Mouse (Mus musculus): ENCODE data around the gene Zdhhc16. TPM values are rescaled to one million over a fixed set of nuclear protein-coding genes. Genes with fewer than 3 reads are reported as not detected.
"Not testable (repeated sequence)": the region's sequence is repeated elsewhere in the genome, so short reads cannot be mapped to it uniquely, and the experiment has no call there.

The Zdhhc16 gene
- total RNA-seq, 2 experiments from 2014 or later, result 45.2 to 47.3 TPM

DNA sequence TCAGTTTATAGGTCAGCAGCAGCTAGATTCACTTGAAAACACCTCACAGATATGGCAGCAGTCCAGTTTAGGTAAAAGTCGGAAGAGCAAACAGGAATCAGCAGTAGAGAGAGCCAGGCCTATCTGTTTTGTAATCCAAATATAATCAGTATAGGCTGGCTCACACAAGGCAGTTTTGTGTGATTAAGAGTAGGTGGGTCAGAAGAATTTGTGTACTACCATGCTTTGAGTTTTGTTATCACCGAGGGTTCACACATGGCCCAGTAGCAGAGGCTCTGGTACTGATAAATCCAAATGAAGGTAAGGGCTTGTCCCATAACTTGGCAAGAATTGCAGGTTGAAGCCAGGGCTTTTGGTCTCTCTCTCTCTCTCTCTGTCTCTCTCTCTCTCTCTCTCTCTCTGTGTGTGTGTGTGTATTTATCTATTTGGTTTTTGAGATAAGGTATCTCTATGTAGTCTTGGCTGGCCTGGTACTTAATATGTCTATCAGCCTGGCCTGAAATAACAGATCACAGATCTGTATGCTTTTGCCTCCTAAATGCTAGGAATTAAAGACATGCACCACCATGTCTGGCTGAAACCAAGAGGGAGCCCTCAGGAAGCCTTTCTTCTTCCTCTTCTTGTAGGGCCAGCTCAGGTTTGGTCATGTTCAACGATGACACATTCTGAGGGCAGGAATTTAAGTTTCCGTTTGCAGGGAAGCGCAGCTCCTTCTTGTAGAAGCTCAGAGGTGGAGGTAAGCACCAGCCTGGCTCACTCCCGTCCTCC, 26.8 kb upstream of the Zdhhc16 start:
- H3K27ac ChIP-seq, result no peak overlapping the region
- no peak for TF ChIP-seq CTCF (conservative IDR thresholded peaks at IDR 0.05)
- no peak overlapping the region for H3K4me3 ChIP-seq
- DNase-seq (ENCODE audit: low spot score in 2 of 2), result no peak

- Histone ChIP-seq H3K4me3 (no peak overlapping the region), H3K27ac (no peak overlapping the region)
- no peak for TF ChIP-seq CTCF (conservative IDR thresholded peaks at IDR 0.05)
- no peak for DNase-seq (ENCODE audit: low spot score in 2 of 2)
Measured at GRCm38 (mm10) chr19:41907079-41907760, 26.1 kb upstream of the Zdhhc16 start.

DNA sequence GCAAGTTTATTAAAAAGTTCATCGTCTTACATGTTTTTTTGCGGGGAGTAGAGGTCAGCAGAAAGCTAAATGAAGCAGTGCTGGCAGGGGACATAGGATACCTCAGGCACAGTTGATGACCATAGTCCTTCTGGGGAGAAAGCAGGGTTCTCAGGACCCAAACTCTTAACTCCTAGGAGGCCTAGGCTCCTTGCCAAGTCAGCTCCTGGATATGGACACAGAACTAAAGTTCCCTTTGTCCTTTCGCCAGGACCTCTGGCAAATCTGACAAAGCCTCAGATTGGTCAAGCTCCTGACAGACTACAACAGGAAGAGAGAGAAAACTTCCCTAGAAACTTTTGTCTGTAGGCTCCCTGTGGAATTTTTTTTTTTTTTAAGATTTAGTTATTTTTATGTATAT, 24.5 kb upstream of the Zdhhc16 start:
- DNase-seq (ENCODE audit: low spot score in 2 of 2), result no peak
- no peak for TF ChIP-seq CTCF (conservative IDR thresholded peaks at IDR 0.05)
- H3K27ac ChIP-seq, result no peak overlapping the region
- H3K4me3 ChIP-seq, result no peak overlapping the region

DNA sequence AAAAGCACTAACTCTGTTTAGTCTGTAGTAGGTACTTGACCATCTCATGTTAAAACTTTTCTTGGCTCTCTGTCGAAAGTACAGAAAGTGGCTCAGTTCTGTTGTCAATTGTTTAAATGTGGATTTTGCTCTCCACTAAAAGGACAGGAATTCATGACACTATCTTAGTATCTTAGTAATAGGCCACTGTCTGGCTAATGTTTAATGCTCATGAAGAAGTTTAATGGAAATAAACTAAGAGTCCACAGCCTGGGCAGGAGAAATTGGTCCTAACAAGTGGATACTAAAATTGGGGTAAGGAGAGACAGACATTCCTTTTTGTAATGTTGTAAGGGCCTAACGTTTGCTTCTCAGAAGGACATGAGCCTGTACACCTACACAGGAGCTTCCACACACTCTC, 22.9 kb upstream of the Zdhhc16 start:
- no peak for DNase-seq (ENCODE audit: low spot score in 2 of 2)
- H3K4me3 ChIP-seq, result no peak overlapping the region
- H3K27ac ChIP-seq, result no peak overlapping the region
- TF ChIP-seq CTCF (conservative IDR thresholded peaks at IDR 0.05), result no peak

DNA sequence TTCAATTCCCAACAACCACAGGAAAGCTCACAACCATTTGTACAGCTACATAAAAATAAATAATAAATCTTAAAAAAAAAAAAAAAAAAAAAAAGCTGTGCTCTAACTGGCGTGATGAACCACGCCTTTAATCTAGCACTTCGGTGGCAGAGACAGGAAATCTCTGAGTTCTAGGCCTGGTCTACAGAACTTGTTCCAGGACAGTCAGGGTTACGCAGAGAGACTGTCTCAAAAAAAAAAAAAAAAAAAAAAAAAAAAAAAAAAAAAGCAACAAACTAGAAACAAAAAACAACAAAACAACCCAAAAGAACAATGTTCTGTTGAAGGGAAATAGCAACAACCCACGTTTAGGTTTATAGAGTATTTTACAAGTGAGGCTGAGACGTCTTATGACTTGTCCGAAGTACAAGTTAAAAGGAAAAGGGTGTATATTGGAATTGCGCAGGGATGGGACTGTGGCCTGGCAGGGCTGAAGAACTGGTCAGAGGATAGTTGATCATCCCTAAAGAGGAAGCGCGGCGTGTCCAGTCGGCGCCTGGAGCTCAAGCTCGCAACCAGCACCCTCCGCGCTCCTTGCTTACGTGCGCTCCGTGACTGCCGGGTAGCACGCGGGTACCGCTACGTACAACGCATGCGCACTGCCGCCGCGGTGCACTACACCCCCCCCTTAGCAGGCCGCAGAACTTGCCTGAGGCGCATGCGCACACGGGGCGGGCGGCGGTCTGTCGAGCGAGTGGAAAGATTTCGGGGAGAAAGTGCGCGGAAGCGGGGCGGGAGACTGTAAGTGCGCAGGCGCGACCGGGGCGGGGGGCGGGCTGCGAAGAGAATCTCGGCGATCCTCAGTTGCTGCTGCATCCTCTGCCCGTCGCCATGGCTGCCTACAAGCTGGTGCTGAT, 21.9 kb upstream of the Zdhhc16 start, which contains the start of gene Pgam1:
Gene Pgam1, plus strand, starts transcription at position 746 of the 896 bp plus-strand sequence.
- Histone ChIP-seq H3K4me3 (peak within 1 kb of the TSS; percentile 95), H3K27ac (peak within 1 kb of the TSS; percentile 98)
- TF ChIP-seq CTCF (conservative IDR thresholded peaks at IDR 0.05), result no peak
- peak; percentile 96 to 98 for DNase-seq (ENCODE audit: low spot score in 2 of 2)

DNA sequence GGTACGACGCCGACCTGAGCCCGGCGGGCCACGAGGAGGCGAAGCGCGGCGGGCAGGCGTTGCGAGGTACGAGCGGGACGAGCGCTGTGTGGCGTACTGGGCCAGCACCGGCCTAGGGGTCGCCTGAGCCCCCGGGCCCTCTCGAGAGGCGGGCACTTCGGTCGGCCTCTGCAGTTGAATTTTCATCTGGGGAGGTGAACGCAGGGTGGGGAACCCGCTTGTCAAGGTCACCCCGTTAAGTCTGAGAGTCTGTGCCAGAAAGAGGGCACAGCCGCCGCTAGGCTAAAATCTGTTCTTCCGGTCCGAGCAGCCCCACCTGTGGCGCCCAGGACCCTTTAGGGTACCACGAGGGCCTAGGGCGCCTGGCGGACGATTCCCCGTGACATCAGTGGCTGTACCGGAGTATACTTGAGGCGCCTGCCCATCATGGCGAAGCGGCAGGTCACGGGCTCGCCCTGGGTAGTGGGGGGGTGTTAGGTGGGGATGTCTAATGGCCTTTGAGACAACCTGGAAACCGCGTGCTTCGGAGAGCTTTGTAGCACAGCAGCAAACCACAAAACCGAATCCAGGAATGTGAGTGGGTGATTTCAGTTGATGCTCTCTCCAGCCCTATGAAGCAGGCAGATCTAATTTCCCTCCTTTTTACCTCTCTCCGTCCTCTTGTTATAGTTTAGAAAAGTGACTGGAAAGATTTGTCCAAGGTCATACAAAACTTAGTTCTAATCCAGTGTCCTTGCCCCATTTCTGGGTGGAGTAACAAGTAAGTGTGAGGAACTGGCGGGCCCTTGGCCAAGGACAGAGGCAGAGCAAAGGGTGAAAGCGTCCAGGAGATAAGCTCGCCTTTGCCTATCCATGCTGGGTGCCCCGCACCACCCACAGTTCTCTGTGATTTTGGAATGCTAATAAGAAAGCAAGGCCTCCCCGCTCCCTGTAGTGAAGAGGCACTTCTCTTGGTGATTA, 20.9 kb upstream of the Zdhhc16 start:
- Histone ChIP-seq H3K4me3 (peak overlapping the region; percentile 95), H3K27ac (peak overlapping the region; percentile 91)
- peak in 1 of 2 experiments; percentile 30 for DNase-seq (ENCODE audit: low spot score in 2 of 2)
- no peak for TF ChIP-seq CTCF (conservative IDR thresholded peaks at IDR 0.05)

- DNase-seq (ENCODE audit: low spot score in 2 of 2), result no peak
- H3K4me3 ChIP-seq, result peak overlapping the region; percentile 95
- H3K27ac ChIP-seq, result peak overlapping the region; percentile 60
- TF ChIP-seq CTCF (conservative IDR thresholded peaks at IDR 0.05), result no peak
Measured at GRCm38 (mm10) chr19:41913774-41914591, 19.3 kb upstream of the Zdhhc16 start.

GRCm38 (mm10) chr19:41914592-41914882, 18.7 kb upstream of the Zdhhc16 start:
- H3K27ac ChIP-seq; DNase-seq (ENCODE audit: low spot score in 2 of 2); H3K4me3 ChIP-seq: not testable (repeated sequence)
- peak; percentile 48 for TF ChIP-seq CTCF (conservative IDR thresholded peaks at IDR 0.05)

GRCm38 (mm10) chr19:41915294-41915693, 18.0 kb upstream of the Zdhhc16 start:
- no peak for TF ChIP-seq CTCF (conservative IDR thresholded peaks at IDR 0.05)
- Histone ChIP-seq H3K27ac (no peak overlapping the region), H3K4me3 (no peak overlapping the region)
- no peak for DNase-seq (ENCODE audit: low spot score in 2 of 2)

GRCm38 (mm10) chr19:41916853-41917252, 16.4 kb upstream of the Zdhhc16 start:
- Histone ChIP-seq H3K4me3 (no peak overlapping the region), H3K27ac (no peak overlapping the region)
- no peak for TF ChIP-seq CTCF (conservative IDR thresholded peaks at IDR 0.05)
- no peak for DNase-seq (ENCODE audit: low spot score in 2 of 2)

DNA sequence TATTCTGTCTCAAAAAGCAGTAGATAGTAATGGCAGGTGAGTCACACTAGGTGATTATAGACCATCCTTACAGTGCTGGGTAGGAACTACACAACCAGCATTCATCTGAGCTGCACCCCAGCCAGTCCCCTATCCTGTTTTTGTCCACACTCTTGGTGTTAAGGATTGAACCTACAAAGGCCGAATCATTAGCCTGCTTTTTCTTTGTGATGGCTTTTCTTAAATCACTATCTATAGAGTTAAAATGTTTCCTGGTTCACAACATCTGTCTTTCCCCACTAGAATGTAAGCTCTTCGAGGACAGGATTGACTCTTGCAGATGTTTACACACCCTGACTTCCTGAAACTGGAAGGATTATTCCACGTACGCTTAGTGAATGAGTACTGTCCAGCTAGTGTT, 13.8 kb upstream of the Zdhhc16 start:
- Histone ChIP-seq H3K4me3 (no peak overlapping the region), H3K27ac (no peak overlapping the region)
- TF ChIP-seq CTCF (conservative IDR thresholded peaks at IDR 0.05), result no peak
- DNase-seq (ENCODE audit: low spot score in 2 of 2), result no peak

Measured in layer of hippocampus, adult 2 months (tissue).